Mouse (Mus musculus): Measurements from ENCODE around the gene Shox2.

Gene Shox2

DNA sequence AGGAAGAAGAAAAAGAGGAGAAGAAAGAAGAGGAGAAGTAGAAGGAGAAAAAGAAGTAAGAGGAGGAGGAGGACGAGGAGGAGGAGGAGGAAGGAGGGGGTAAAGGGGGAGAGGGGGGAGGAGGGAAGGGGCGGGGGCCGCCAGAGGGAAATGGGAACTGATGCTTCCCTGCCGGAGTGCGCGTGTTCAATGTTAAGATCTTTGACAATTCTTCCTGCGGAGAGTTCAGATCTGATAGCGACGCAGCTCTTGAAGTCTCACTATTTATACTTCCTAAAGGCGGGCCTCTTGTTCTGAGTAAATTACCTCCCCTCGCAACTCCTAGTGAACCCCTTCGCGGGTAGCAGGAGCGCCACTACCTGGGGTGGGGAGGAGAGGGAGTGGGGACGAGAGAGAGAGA, at the start of gene Shox2:
TSS of gene Shox2 (minus strand) at position 66 of the 400 bp plus-strand sequence.
- in situ Hi-C loops (cut with MboI, MseI), result loop anchor here (10.0 kb wide), 1 partner anchor 593 kb away; no protein-coding TSS in a partner anchor

DNA sequence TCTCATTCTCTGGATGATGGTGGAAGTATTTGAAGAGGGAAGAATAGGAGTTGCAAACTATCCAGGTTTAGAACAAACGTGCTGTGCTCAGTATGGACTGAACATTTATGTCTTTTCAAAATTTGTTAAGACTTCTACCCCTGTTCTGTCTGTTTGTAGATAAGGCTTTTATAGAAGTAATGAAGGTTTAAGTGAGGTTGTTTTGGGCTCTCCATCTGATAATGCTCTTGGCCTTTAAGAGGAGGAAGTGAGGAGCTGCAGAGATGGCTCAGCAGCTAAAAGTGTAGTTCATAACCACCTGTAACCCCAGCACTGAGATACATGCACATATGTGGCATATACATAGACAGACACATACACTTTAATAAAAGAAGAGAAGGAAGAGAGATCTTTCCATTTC, 15.2 kb upstream of the Shox2 start:
- in situ Hi-C loops (cut with MboI, MseI), result no loop called here

DNA sequence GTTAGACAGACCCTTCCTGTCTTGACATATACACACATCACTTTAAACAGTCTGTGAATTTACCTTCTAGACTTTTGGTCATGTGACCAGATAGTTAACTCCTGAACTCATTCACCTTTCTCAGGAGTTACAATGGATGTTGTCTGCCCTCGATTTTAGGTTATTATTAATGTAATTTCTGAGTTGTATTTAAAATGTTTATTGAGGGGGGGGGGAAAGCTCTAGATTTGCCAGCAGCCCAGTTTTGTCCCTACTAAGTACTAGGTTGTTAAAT, 4.7 kb upstream of the Shox2 start:
- in situ Hi-C loops (cut with MboI, MseI), result loop anchor here (10.0 kb wide), 1 partner anchor 589 kb away; no protein-coding TSS in a partner anchor

DNA sequence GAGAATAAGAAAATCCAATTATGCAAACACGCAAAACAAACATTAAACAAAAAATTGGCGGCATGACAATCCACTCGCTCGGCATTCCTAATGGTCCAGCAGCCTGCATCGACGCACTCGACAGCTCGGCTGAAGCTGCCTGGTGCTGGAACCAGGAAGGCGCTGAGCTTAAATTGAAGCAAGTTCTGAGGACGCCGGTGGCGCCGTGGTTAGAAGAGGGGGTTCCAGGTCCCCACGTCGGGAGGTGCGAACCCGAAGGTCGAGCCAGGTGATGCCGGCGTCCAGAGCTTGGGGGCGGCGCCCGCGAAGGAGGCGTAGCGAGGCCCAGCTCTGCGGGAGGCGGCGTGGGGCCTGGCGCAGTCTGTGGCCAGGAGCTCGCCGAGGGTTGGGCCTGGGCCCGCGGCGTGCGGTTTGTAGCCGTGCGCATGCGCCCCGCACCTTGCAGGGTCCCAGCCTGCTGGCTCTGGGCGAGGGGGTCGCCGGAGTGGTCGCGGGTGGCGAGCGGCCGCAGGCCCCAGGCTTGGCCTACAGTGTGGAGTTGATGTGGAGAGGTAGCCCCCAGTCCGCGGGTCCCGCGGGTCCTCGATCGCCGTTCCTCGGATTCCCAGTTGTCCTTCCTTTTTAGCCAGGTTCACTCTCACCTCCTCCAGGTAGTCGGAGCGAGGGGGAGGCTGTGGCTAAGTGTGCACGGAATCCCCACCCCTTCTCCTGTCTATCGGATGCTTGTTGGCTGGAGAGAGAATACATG, 4.1 kb upstream of the Shox2 start:
- in situ Hi-C loops (cut with MboI, MseI), result loop anchor here (10.0 kb wide), 1 partner anchor 589 kb away; no protein-coding TSS in a partner anchor

DNA sequence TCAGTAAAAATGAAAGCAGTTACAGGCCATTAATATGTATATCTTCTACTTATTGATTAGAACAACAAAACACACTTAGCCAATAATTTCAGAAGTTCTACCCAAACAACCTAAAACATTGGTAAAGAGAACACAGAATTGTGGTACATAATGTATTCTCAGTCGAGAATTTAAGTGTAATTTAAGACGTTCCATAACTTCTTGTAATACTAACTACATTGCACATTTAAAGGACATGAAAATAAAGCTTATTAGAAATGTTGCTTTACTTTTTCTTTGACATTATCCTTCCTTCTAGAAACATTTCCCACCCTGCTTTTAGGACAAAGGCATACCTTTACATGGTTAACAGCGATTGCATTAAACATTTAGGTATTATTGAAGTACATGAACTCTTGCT, 1.9 kb upstream of the Shox2 start:
- in situ Hi-C loops (cut with MboI, MseI), result loop anchor here (10.0 kb wide), 1 partner anchor 591 kb away; no protein-coding TSS in a partner anchor

DNA sequence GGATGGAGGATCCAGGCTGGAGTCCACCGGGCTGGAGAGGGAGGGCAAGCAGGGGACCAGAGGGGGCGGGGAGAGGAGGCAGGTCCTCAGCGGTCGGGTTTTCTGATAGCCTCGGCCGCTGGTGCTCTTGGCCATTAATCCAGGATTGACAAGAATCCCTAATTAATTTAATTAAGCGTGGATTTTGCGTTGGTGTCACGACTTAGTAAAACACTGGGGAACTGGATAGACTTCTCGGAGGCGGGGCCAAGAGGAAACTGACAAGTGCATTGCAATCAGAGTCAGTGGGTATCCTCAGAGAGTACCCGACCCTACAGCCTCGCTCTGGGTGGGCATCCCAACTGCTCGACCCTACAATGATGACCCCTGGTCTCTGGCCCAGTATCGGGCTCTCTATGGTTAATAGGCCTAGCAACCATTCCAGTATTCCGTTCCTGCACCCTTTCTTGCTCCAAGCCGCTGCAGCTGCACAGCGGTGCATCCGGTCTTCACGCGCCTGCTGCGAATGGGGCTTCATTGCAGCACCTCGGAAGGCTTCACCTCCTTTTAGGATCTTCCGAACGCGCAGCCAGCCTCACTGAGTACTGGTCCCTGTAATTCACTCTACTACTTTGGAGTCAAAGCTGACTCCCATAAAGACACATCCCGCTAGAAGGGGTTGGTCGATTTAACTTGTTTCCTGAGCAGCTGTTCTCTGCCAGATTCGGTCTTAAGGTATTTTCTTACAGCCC, 775 bp upstream of the Shox2 start:
- in situ Hi-C loops (cut with MboI, MseI), result loop anchor here (10.0 kb wide), 1 partner anchor 592 kb away; no protein-coding TSS in a partner anchor

DNA sequence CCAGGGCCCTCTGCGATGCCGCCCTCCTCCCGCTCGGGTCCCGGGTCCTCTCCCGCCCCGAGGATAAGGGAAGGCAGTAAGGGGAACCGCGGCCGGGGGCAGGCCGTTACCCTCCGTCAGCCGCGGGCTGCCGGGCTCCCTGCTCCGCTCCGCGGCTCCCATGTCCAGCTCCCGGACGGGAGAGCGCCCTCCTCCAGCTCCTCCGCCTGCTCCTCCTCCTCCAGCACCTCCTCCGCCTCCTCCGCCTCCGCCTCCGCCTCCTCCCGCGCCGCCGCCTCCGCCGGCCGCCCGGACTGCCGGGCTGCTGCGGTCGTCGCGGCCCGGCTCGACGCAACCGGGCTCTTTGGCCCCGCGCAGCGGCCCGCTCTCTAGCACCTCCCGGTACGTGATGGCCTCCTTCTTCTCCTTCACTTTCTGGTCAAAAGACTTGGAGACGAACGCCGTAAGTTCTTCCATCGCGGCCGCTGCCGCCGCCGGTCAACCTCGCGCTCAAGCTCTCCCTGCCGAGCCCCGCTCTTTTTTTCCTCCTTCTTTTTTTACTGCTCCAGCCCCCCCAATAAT, 390 bp downstream of the Shox2 start, which contains the start of gene Rsrc1:
TSS of gene Rsrc1 (plus strand) at position 290 of the 561 bp plus-strand sequence.
- in situ Hi-C loops (cut with MboI, MseI), result loop anchor here (10.0 kb wide), 1 partner anchor 594 kb away; no protein-coding TSS in a partner anchor

DNA sequence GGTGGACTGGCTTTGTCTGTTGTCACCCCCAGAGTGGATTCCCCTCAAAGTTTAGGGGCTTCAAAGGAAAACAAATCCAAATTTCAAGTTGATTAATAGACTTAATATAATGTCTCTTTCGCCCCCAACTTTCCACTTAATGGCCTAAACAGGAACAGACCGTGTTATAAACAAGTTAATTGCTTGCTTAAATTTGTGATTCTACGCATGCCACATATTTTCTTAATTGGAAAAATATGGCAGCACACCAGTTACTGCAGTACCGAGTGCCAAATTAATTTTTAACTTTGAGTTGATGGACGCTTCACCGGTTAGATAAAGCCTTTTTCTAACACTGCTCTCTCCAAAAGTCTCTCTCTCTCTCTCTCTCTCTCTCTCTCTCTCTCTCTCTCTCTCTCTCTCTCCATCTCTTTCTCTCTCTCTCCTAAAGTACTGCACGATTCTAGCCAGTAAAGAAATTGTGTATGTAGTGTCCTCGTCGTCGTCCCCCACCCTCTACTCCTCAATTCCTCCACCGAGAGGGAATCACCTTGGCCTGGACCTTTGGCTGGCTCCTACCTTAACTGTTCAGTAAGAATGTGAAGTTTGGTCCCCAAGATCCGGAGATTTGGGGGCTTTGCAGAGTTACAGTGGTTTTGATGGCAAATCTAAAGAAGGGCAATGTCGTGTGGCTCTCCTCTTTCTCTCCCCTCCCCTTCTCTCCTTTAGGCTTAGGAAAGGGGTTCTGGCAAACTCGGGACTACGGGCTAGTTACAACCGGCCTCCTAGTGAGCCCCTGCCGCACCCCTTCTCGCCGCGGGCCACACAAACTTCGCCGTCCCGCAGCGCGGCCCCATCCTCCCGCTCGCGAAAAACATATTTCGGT, 1.2 kb downstream of the Shox2 start:
- in situ Hi-C loops (cut with MboI, MseI), result loop anchor here (10.0 kb wide), 1 partner anchor 594 kb away; no protein-coding TSS in a partner anchor

DNA sequence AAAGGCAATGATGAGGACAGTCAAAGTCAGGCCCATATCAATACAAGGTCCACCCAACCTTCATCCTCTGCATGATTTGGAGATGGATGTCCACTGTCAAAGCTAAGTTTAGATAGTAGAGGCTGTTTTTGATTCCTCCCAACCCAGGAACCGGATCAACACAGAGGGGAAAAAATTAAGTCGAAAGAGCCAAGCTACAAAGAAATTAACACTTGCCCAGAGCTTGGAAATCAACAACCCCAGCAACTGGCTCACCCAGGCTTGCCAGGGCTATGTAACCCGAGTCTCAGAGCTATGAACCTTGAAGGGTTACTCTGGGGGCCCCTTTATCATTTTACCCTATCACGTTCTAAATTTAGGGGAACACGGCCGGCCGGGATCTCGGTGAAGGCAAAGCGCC, 2.1 kb downstream of the Shox2 start:
- in situ Hi-C loops (cut with MboI, MseI), result no loop called here

DNA sequence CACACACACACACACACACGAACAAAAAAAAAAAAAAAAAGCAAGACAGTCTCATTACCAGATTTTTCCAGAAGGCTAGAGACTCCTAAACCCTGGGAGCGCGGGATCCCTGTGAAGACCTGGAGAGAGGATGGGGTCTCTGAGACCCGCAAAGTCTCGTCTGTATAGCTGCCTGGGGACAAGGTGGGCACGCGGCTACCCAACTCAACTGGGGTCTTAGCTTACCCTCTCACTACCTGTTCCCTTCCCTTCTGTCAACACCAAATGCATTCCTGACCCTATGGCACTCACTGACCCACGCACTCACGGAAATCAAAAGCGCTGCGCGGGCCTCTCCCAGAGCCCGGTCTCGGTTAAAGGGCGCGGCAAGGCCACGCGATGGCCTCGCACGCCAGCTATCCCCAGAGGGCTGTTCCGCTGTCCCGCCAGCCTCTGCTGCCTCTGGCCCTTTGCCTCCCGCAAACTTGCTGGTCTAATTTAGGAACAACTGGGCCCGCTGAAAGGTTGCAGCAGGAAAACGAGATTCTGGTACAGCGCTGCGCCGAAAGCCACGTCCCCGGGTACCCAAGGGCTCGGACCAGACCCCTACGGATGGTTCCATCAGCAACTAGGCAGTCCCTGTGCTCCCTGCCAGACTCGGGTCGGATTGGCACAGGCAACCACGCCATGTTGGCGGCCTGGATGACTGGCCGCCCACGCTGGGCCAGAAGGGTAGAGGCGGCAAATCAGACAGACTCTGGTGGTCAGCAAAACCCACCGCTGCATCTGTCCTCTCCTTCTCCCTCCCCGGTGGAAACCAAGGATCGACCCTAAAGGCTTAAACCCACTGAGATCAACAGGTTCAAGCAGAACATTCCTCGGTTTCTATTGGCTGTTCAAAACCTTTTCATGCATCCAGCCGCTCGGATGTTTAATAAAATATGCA, 2.9 kb downstream of the Shox2 start:
- in situ Hi-C loops (cut with MboI, MseI), result no loop called here

DNA sequence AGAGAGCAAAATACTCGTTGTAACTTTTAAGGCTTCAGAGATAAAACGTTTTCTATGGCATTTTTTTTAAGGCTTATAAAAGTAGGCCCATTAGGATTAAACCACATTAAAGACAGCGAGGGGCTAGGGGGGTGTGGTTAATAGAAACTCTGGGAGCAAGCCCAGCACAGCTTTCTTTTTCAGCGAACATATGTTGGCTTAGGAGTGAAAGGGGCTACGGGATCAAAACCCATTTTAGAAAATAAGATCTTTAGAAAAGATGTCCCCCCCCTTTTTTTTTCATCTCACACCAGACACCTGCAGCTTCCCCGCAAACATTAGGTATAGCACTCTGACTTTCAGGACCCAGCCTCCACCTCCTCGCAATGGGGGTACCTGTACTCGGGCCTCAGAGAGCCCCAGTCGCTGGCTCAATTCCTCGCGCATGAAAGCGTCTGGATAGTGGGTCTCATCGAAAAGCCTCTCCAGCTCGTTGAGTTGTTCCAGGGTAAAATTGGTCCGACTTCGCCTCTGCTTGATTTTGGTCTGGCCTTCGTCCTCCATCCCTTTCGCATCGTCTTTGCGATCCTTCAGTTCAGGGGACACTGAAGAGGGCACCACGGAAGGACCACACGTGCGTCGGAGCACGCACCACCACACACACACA, 3.6 kb downstream of the Shox2 start:
- in situ Hi-C loops (cut with MboI, MseI), result no loop called here

DNA sequence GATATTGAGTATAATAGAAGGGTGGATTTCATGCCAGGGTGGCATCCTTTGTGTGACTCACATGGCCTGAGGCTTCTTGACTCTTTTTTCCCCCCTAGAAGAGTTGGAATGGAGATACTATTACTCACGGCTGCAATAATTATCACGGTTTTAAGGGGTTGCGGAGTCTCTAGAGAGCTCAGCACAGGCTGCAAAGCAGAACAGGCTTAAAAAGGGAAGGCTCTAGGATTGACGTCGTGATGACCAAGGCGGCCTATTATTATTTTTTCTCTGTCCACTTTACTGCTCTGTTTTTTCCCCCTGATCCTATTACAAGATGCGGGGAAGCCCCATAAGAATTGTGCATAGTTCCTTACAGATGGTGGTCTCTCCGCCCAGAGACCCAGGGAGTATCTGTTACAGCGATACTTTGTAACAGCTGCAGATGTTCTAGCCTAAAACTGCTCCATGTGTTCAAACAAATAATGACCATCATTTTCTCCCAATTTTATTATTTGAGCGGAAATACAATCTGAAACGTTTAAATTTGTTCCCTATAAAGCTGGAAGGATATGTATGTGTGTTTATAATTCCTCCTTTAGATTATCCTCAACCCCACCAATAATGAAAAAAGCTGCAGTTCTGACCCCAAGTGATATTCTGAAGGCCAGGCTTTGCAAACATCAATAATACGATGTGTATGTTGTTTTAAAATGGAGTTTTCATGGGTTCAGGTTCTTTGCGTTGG, 4.5 kb downstream of the Shox2 start:
- in situ Hi-C loops (cut with MboI, MseI), result no loop called here

DNA sequence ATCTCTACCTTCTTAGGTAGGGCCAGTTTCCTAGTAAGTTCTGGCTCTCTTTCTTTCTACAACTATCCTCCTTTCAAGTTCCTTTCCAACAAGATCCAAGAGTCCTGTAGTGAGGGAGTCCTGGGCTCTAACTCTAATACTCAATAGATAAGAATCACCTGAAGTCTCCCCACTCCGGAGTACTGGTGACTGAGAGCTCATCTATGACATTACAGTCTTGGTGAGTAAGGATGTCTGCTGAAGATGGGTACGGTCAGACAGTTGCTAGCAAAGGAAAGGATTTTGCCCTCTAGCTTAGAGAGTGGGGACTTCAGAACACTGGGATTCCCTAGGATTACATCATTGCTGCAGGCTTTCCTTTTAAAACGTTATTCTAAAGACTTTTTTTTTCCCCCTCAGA, 7.1 kb downstream of the Shox2 start:
- in situ Hi-C loops (cut with MboI, MseI), result loop anchor here (25.0 kb wide), 1 partner anchor 363 kb away; no protein-coding TSS in a partner anchor

DNA sequence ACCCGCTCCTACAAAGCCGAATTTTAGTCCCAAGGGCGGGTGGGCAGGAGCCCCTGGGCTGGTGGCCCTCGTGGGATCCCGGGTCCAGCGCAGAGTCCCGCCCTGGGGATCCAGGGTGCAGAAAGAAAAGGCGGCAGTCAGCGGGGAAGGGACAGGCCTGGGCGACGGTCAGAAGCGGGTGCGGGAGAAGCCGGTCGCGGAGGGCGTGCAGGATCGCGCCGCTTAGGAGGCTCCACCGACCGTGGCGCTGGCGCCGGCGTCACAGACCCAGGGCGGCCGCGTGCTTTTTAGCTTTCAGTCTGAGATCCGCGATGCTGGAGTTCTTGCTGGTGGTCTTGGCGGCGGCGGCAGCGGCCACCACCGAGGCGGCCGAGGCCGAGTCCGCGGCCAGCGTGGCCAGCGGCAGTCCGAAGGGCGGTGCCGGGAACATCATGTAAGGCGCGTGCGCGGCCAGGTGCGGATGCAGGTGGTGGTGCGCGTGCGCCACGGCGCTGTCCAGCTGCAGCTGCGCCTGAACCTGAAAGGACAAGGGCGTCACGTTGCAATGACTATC, 8.1 kb downstream of the Shox2 start:
- in situ Hi-C loops (cut with MboI, MseI), result loop anchor here (25.0 kb wide), 1 partner anchor 364 kb away; no protein-coding TSS in a partner anchor

DNA sequence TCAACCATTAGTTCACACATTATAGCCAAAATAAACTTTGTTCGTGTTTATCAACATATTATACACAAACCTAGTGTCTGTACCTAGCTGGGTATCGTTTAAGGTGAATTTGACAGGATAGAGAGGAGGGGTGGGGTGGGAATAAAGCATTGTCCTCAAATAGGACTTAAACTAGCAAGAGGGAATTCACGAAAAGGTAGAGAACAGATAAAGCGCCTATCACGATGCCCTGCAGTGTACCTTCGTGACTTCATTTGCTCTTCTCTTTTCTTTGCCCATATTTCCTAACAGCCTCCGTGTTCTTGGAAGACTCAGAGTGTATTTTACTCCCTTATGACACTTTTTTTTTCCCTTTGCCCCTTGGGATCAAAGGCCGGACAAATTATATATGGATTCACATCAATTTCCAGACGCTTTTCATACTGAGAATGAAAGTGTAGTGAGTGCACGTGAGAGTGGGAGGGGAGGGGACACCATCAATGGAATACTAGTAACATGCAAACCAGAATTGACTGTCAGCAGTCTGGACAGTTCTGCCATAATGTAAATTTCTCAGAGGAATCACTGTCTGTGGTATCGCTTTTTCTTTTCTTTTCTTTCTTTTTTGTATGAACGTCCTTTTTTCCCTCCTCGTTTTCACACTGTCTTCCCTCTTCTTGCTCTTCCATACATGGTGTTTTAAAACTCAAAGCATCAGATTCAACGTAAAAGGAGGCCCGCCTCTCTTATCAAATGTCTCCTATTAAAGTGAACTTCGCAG, 9.2 kb downstream of the Shox2 start:
- in situ Hi-C loops (cut with MboI, MseI), result loop anchor here (25.0 kb wide), 1 partner anchor 365 kb away; no protein-coding TSS in a partner anchor

DNA sequence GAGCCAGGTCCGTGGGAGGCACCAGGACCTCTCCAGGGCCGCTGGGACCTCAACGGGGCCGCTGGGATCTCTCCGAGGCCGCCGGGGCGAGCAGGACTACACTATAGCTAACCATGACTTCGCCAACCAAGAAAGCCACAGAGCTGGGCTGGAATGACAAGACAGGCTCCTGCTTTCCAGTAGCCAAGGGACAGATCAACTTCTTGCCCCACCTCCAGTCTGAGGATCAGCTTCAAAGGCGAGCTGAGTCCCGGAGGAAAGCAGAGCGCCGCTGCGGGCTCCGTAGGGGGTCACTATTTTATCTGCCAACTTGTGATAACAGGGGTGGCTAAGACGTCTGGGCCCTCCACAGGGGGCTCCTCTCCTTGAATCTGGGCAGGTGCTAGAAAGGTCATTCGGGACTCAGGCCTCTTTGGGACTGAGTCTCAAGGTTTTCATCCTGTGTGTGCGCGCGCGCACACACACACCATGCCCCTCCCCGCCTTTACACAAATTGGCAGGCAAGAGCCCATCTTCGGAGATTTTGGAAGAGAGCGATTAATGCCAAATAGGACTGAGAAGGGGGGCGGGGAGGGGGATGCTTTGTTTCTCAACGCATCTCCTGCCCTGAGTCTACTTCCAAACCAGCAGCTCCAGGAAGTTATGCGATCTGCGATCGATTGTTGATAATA, 10.8 kb downstream of the Shox2 start:
- in situ Hi-C loops (cut with MboI, MseI), result loop anchor here (25.0 kb wide), 1 partner anchor 367 kb away; no protein-coding TSS in a partner anchor

DNA sequence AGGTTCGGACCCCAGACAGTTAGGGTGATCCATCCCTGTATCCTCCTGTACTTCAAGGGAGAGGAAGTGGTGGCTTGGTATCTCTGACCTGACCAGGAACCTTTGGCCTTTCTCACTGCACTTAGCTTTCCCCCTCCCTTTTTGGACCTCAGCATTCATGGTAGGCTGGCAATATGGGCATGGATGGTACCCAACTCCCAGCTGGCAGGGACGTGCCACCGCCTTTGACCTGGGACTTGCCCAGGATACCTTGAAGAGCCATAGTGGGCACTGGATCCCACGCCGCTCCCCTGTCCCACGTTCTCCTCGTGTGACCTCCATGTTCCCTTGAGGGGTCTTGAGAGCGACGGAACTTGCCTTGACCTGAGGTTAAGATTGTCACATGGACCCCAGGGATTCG, 11.3 kb downstream of the Shox2 start:
- in situ Hi-C loops (cut with MboI, MseI), result loop anchor here (25.0 kb wide), 1 partner anchor 367 kb away; no protein-coding TSS in a partner anchor
